Mouse (Mus musculus): ENCODE results near the gene Fndc11. TPM values are rescaled to one million over a fixed set of nuclear protein-coding genes. Genes with fewer than 3 reads are reported as not detected.

Gene Fndc11
- not detected for polyA plus RNA-seq (2014; fragmentation: Illumina TruSeq; extraction: RNeasy Lipid Tissue Mini Kit (QIAGEN cat#74804); ENCODE audit: low read depth, low replicate concordance)

DNA sequence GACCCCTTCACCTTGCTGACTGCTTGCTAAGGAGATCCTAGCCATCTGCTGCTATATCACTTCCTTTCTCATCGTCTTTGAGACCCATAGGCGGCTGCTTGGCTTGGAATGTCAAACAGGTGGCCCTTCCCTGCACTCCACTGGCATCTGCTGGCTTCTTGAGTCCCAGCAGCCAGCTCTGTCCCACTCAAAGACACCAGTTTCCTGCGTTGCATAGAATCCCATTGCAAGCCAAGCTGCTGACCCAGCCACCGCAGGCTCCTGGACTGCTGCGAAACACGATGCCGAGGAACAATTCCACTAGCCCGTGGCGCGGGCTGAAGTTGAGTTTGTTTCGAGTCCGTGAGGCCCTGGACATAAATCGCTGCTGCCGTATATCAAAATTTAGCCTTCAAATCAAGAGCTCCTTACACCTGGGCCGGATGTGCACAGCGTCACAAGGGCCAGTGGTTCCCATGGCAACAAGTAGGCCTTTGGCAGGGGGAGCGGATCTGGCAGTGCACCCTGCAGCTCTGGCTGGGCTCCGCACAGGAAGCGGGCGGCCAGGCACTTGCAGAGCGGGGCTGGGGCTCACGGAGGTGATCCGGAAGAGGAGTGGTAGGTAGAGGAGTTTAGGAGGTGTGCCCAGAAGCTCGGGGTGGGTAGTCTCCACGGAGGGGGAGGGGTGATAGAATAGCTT lies at the start of gene Fndc11:
Fndc11 (plus strand) TSS at position 476 of the 679 bp plus-strand sequence.

DNA sequence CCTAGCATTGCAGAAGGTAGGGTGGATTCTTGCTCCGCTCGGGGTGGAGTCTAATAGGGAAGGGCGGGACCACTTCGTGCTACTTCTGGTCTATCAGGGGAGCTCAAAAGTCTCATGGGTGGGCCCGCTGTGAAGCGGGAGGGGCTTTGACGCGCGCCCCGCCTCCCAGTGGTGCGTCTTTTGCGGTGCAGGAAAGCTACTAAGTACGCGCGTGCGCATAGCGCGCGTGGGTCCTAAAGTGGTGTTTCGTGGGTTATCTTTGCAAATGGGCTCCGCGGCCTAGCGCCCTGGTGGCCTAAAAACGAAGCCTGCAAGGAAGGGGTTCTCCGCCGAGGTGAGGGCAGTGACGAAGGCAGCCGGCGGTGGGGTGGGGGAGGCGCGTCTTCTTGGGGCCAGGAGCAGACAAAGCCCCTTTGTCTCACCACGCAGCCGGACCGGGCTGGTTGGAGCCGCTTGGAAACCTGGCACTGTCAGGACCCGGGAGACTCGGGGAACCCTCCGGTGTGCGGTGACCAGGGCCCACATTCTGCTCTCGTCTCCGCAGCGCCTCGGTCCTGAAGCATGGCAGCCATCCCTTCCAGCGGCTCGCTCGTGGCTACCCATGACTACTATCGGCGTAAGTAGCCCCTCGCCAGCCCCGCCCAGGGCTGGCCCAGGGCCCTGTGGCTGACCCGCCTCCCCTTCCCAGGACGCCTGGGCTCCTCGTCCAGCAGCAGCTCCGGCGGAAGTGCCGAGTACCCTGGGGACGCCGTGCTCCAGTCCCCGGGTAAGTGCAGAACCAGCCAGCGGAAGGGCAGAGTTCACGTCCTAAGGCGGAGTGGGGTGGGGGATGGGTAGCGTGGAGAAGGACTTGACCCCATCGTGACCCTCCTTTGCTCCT lies 32.5 kb upstream of the Fndc11 start, which contains the start of gene Ppdpf:
Ppdpf (plus strand) TSS at position 127 of the 880 bp plus-strand sequence.

DNA sequence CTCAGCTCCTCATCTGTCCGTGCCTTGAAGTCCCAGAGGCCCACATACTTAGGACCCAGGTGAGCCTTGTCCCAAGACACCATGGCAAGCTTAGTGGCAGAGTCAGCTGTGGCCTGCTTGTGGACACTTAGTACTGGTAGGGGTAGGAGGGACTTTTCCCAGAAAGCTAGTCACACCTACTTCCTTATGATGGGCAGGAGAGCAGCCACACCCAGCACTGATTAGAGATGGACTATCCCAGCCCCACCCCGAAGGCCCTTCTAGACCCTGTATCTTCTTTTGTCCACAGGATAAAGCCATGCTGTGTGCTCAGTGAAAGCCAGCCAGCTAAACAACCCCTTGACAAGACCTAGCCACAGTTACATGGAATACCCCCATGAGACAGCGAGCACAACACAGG lies 17.4 kb upstream of the Fndc11 start, which contains the start of gene Ptk6:
Ptk6 (minus strand) TSS at position 368 of the 400 bp plus-strand sequence.

DNA sequence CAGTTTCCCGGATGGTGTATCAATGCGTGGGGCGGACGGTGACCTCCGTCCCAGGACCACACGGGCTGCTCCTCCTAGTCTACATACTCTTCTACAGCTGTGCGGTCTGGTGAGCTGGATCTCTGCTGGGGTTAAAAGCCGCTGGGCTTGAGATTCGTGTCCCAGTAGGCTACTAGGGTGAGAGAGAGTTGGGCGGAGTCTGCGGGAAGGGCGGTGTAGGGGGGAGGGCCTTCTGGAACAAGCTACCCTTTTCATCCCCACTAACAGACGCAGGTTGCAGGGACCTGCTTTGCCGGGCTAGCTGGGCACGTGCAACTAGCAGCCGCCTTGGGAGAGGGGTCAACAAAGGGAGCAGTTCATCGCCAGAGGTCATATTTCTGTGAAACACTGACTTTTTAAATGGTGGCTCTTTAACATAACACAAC lies 6.8 kb upstream of the Fndc11 start, which contains the start of gene Srms:
Srms (minus strand) TSS at position 165 of the 425 bp plus-strand sequence.

DNA sequence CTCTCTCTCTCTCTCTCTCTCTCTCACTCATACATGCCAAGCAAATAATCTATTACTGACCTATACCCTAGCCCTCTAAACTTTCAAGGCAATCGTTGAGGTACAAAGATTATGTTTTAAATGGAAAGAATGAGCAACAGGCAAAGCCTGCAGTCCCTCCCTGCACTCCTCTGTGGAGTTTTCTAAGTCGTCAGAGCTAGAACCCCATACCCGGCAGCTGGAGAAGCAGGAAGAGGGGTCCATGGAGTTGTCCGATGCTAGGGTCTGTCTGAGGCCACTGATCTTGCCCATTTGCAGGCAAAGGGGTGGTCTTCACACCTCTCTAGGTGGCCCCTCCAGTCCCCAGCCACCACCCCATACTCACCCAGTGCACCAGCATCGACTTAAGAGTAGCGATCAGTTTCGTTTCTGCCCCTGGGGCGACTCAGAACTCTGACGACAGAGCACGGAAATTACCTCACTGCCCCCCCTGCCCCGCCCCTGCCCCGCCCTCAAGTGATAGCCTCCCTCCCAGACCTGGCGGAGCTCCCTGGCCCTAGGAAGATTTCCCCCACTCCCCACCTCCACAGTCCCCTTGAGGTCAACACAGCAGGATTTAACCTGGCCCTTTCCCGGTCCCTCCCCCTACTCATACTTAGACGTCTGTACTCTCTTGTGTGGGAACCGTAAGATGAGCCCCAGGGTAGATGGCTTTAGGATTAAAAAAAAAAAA lies 21.9 kb downstream of the Fndc11 start, which contains the start of gene Helz2:
Helz2 (minus strand) TSS at position 426 of the 712 bp plus-strand sequence.

Other genes with a start within 250 kb of the Fndc11 start
- not detected for gene Col20a1, start 233.5 kb upstream of the Fndc11 start, polyA plus RNA-seq (2014; fragmentation: Illumina TruSeq; extraction: RNeasy Lipid Tissue Mini Kit (QIAGEN cat#74804); ENCODE audit: low read depth, low replicate concordance)
- gene Chrna4, start 176.5 kb upstream of the Fndc11 start, polyA plus RNA-seq (2014; fragmentation: Illumina TruSeq; extraction: RNeasy Lipid Tissue Mini Kit (QIAGEN cat#74804); ENCODE audit: low read depth, low replicate concordance), result 0.42 TPM
- not detected for gene Kcnq2, start 84.7 kb upstream of the Fndc11 start, polyA plus RNA-seq (2014; fragmentation: Illumina TruSeq; extraction: RNeasy Lipid Tissue Mini Kit (QIAGEN cat#74804); ENCODE audit: low read depth, low replicate concordance)
- gene Eef1a2, start 63.0 kb upstream of the Fndc11 start, polyA plus RNA-seq (2014; fragmentation: Illumina TruSeq; extraction: RNeasy Lipid Tissue Mini Kit (QIAGEN cat#74804); ENCODE audit: low read depth, low replicate concordance), result not detected
- 20.3 TPM for gene Ppdpf, start 32.8 kb upstream of the Fndc11 start, polyA plus RNA-seq (2014; fragmentation: Illumina TruSeq; extraction: RNeasy Lipid Tissue Mini Kit (QIAGEN cat#74804); ENCODE audit: low read depth, low replicate concordance)
- gene Ptk6, start 17.2 kb upstream of the Fndc11 start, polyA plus RNA-seq (2014; fragmentation: Illumina TruSeq; extraction: RNeasy Lipid Tissue Mini Kit (QIAGEN cat#74804); ENCODE audit: low read depth, low replicate concordance), result 1.6 TPM
- not detected for gene Srms, start 6.8 kb upstream of the Fndc11 start, polyA plus RNA-seq (2014; fragmentation: Illumina TruSeq; extraction: RNeasy Lipid Tissue Mini Kit (QIAGEN cat#74804); ENCODE audit: low read depth, low replicate concordance)
- gene Helz2, start 22.0 kb downstream of the Fndc11 start, polyA plus RNA-seq (2014; fragmentation: Illumina TruSeq; extraction: RNeasy Lipid Tissue Mini Kit (QIAGEN cat#74804); ENCODE audit: low read depth, low replicate concordance), result 8.3 TPM
- 5.7 TPM for gene Gmeb2, start 68.0 kb downstream of the Fndc11 start, polyA plus RNA-seq (2014; fragmentation: Illumina TruSeq; extraction: RNeasy Lipid Tissue Mini Kit (QIAGEN cat#74804); ENCODE audit: low read depth, low replicate concordance)
- gene Stmn3, start 94.5 kb downstream of the Fndc11 start, polyA plus RNA-seq (2014; fragmentation: Illumina TruSeq; extraction: RNeasy Lipid Tissue Mini Kit (QIAGEN cat#74804); ENCODE audit: low read depth, low replicate concordance), result not detected
- 4.1 TPM for gene Rtel1, start 99.7 kb downstream of the Fndc11 start, polyA plus RNA-seq (2014; fragmentation: Illumina TruSeq; extraction: RNeasy Lipid Tissue Mini Kit (QIAGEN cat#74804); ENCODE audit: low read depth, low replicate concordance)
- 1.6 TPM for gene Zgpat, start 144.9 kb downstream of the Fndc11 start, polyA plus RNA-seq (2014; fragmentation: Illumina TruSeq; extraction: RNeasy Lipid Tissue Mini Kit (QIAGEN cat#74804); ENCODE audit: low read depth, low replicate concordance)
- gene Arfrp1, start 145.4 kb downstream of the Fndc11 start, polyA plus RNA-seq (2014; fragmentation: Illumina TruSeq; extraction: RNeasy Lipid Tissue Mini Kit (QIAGEN cat#74804); ENCODE audit: low read depth, low replicate concordance), result 22.1 TPM
- gene Lime1, start 160.1 kb downstream of the Fndc11 start, polyA plus RNA-seq (2014; fragmentation: Illumina TruSeq; extraction: RNeasy Lipid Tissue Mini Kit (QIAGEN cat#74804); ENCODE audit: low read depth, low replicate concordance), result 0.50 TPM
- 2.7 TPM for gene Zbtb46, start 239.4 kb downstream of the Fndc11 start, polyA plus RNA-seq (2014; fragmentation: Illumina TruSeq; extraction: RNeasy Lipid Tissue Mini Kit (QIAGEN cat#74804); ENCODE audit: low read depth, low replicate concordance)

Measured in liver, adult 10 weeks (tissue).